Mouse (Mus musculus) heart, embryonic 10.5 days (tissue): ENCODE measurements around the gene Sbk1. TPM values are rescaled to one million over a fixed set of nuclear protein-coding genes. Genes with fewer than 3 reads are reported as not detected.
"Not testable (repeated sequence)": the region's sequence is repeated elsewhere in the genome, so short reads cannot be mapped to it uniquely, and the experiment has no call there.

Experiments
- DNase-seq: peaks from one replicate; pipeline ENCODE4 v3.0.0-alpha.2; 2017; ENCODE audit warnings: low spot score
- H3K27ac ChIP-seq: fragments of 300-500 bp; sonication (generic); 2 replicates; pipeline ENCODE4 v1.5.1; 2016; ENCODE audit warnings: mild to moderate bottlenecking
- H3K27me3 ChIP-seq: fragments of 300-500 bp; sonication (generic); 2 replicates; pipeline ENCODE4 v1.6.1; 2016; ENCODE audit warnings: mild to moderate bottlenecking; ENCODE audit not compliant: poor library complexity, insufficient read depth, severe bottlenecking
- H3K36me3 ChIP-seq: fragments of 300-500 bp; sonication (generic); 2 replicates; pipeline ENCODE4 v1.6.1; 2016; ENCODE audit warnings: mild to moderate bottlenecking, moderate library complexity
- H3K4me1 ChIP-seq: fragments of 300-500 bp; sonication (generic); 2 replicates; pipeline ENCODE4 v1.6.1; 2016; ENCODE audit warnings: mild to moderate bottlenecking
- H3K4me3 ChIP-seq: fragments of 300-500 bp; sonication (generic); 2 replicates; pipeline ENCODE4 v1.5.1; 2016; ENCODE audit warnings: mild to moderate bottlenecking, moderate library complexity
- H3K9me3 ChIP-seq: fragments of 300-500 bp; sonication (generic); 2 replicates; pipeline ENCODE4 v1.6.1; 2016; ENCODE audit warnings: mild to moderate bottlenecking, moderate library complexity
- WGBS: fragments of 180-500 bp; shearing (Covaris S2); methylation state at CpG from one replicate; pipeline ENCODE4 v1.1.7; 2016; 5-methylcytosine and 5-hydroxymethylcytosine counted together
- polyA plus RNA-seq: library from polyadenylated mRNA; unstranded; fragments of >200 nt; fragmentation: Nextera tagmentation; extraction: Ambion mirVana; gene quantifications from 2 replicates; pipeline ENCODE4 v1.2.1, GENCODE M21; 2016

Sbk1 gene
- polyA plus RNA-seq, 1 experiment from 2014 or later: 33.5 TPM

DNA sequence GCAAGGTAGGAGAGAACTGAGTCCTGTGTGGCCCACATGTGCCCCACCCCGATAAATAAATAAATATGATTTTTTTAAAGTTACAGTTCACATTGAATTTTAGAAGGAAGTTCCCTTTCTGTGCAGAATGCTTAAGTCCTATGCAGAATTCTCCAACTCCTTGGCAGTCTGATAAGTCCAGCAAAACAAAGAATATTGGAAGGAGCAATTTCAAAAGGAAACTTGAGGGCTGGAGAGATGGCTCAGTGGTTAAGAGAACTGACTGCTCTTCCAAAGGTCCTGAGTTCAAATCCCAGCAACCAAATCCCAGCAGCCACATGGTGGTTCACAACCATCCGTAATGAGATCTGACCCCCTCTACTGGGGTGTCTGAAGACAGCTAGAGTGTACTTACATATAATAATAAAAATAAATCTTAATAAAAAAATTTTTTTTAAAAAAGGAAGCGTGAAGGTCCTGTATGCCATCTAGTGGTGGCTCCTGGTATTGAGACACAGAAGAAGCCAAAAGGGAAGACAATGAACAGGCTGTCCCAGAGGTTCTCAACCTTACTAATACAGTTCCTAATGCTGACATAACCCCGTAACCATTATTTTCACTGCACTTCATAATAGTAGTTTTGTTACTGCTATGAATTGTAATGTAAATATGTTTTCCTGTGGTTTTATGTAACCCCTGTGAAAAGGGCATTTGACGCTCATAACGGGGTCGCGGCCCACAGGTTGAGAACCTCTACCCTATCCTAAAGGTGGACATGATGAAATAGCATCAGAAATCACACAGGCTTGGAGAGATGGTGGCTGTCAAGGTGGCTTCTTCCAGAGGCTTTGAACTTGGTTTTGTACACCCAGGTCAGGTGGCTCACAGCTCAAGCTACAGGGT, 25.4 kb downstream of the Sbk1 start:
- 71% methylated on average over 8 of the region's 8 CpGs for WGBS

DNA sequence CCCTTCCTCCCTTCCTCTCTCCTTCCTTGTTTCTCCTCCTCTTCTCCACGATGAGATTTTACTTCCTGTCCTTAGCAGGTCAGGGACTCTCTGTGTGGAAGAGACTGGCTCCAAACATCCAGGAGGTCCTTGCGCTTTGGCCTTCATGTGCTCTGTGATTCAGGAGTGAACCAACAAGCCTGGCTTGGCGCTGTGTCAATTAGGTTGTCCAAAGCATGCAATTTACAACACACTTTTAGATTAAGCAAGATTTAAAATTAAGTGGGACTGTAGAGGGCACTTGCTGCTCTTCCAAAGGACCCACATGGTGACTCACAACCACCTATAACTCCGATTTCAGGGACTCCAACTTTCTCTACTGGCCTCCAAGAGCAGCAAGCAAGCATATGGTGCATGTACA, 26.4 kb downstream of the Sbk1 start:
- Histone ChIP-seq H3K27ac (no peak overlapping the region), H3K27me3 (peaks cover 2% of the 10 kb centered on the region; the same call in 1 of the 2 replicates), H3K4me1 (no peaks in the 10 kb centered on the region), H3K9me3 (no peaks in the 10 kb centered on the region), H3K36me3 (peaks cover 4% of the 10 kb centered on the region), H3K4me3 (no peak overlapping the region)
- DNase-seq: no peak
- 69% methylated on average over 4 of the region's 4 CpGs for WGBS

More for the DNA sequence above, 25.4 kb downstream of the Sbk1 start:
- H3K27ac ChIP-seq: no peak overlapping the region
- H3K27me3 ChIP-seq: peaks cover 12% of the 10 kb centered on the region; the same call in 1 of the 2 replicates
- DNase-seq: no peak
- no peaks in the 10 kb centered on the region for H3K4me1 ChIP-seq
- no peaks in the 10 kb centered on the region for H3K9me3 ChIP-seq
- no peak overlapping the region for H3K4me3 ChIP-seq
- H3K36me3 ChIP-seq: peaks cover 14% of the 10 kb centered on the region

DNA sequence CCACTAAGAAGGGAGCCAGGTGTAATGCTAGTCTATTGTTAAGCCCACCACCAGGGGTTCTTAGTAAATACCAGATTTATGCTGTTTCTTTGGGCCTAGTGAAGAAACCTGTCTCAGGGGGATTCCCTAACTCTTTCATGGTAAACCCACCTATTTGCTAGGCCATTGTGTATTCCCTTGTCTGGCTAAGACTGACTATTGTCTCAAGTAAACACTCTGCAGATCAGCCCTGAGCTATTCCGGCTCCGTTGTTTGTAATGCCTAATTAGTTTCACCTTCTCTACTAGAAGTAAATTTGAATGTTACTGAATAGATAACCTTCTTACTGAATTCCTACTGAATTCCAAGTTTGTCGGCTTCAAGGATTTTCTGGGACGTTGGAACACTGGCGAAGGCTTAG, 29.4 kb downstream of the Sbk1 start:
- not testable (repeated sequence) for H3K4me1 ChIP-seq, DNase-seq, H3K9me3 ChIP-seq, H3K27ac ChIP-seq, H3K36me3 ChIP-seq, H3K27me3 ChIP-seq, H3K4me3 ChIP-seq
- 84% methylated on average over 5 of the region's 5 CpGs for WGBS

DNA sequence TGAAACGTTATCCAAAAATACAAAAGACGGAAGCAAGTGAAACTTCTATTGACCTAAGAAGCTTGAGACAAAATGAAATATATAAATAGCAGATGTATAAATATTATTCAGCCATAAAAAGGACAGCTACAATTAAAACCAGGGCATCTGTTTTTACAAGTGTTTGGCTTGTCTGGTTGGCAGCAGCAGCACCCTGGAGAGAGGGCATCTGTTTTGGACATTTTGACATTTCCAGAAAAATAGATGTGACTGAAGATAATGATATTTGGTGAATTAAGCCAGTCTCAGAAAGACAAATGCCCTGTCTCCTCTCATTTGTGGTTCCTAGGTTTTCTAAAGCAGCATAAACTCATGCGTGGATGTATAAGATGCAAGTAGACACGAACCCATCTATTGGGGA, 39.4 kb downstream of the Sbk1 start:
- H3K4me3 ChIP-seq: no peak overlapping the region
- H3K9me3 ChIP-seq: no peaks in the 10 kb centered on the region
- H3K27ac ChIP-seq: no peak overlapping the region
- H3K27me3 ChIP-seq: no peaks in the 10 kb centered on the region
- no peak for DNase-seq
- no peaks in the 10 kb centered on the region for H3K4me1 ChIP-seq
- 85% methylated on average over 4 of the region's 4 CpGs for WGBS
- H3K36me3 ChIP-seq: no peaks in the 10 kb centered on the region

DNA sequence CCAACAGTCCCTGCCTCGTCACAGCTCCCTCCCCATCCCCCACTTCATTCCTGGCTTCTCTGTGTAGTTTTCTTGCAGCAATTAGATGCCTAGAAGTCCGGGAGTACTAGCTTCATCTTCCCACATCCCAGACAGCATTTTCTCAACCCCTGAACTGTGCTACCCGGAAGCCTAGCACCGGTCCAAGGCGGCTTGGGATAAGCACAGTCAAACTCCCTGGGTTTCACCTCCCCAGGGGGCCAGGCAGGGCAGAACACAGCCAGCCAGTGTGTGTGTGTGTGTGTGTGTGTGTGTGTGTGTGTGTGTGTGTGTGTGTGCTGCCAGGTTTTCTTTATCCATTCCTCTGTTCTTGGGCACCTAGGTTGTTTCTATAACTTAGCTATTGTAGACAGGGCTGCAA, 40.9 kb downstream of the Sbk1 start:
- peak; percentile 69 for DNase-seq
- no peaks in the 10 kb centered on the region for H3K27me3 ChIP-seq
- H3K36me3 ChIP-seq: no peaks in the 10 kb centered on the region
- WGBS: 47% methylated on average over 5 of the region's 5 CpGs
- H3K4me3 ChIP-seq: no peak overlapping the region
- H3K9me3 ChIP-seq: no peaks in the 10 kb centered on the region
- no peaks in the 10 kb centered on the region for H3K4me1 ChIP-seq
- no peak overlapping the region for H3K27ac ChIP-seq

DNA sequence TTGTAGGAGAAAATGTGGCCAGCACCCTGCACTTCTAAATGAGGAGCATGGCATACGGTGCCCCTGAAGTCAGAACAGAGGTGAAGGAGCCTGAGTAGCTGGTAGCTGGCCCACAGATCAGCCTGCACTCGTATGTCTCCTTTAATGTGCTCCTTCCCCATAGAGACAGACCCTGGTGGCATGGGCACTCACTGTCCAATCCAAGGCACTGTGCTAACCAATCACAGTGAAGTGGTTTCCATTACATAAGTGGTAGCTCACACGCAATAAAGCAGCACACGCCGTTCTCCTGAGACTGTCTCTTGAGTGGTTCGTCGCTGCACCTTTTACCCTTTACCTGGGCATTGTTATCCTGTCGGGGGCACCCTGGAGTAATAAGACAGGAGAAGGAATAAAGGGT, 41.9 kb downstream of the Sbk1 start:
- WGBS: 72% methylated on average over 8 of the region's 8 CpGs
- Histone ChIP-seq H3K36me3 (no peaks in the 10 kb centered on the region), H3K4me1 (no peaks in the 10 kb centered on the region), H3K27ac (no peak overlapping the region), H3K4me3 (no peak overlapping the region), H3K9me3 (no peaks in the 10 kb centered on the region), H3K27me3 (no peaks in the 10 kb centered on the region)
- DNase-seq: no peak

DNA sequence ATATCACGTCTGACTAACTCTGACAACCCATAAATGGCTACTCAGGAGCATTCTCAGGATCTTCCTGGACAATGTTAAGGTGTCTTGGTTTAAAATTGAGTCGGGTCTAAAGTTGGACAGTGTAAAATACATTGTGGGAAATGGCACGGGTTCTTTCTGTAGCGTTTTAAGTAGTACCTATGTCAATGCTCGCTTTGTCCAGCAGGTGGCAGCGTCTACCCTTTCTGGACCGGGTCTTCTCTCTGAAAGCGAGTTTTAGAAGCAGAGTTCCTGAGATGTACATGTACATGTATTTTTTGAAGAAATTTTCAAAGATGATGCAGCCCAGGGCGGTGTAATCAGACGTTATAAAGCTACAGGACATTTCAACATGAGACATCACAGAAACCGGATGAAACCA, 51.3 kb downstream of the Sbk1 start:
- H3K27me3 ChIP-seq: no peaks in the 10 kb centered on the region
- 5% methylated on average over 11 of the region's 11 CpGs for WGBS
- H3K27ac ChIP-seq: no peak overlapping the region
- no peak for DNase-seq
- H3K4me1 ChIP-seq: no peaks in the 10 kb centered on the region
- H3K4me3 ChIP-seq: no peak overlapping the region
- H3K9me3 ChIP-seq: no peaks in the 10 kb centered on the region
- H3K36me3 ChIP-seq: no peaks in the 10 kb centered on the region

DNA sequence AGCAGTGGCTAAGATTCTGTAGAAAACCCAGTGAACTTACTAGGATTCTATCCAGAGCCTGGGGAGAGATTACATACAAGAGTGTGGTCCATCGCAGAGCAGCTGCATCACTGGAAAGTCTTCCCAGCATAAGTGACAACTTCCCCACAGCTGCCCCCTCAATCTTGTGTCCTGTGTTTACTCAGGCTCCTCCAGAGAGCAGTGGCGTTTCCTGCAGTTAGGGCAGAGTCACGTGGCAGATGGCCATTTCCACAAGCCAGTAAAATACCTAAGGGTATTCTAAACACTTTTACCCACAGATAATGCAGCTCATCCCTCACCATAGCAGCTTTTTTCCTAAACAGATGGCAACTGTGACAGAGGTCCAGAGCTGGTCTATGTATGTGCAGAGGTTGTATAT, 52.4 kb downstream of the Sbk1 start:
- 0 out of 2 replicates have a peak overlapping the region, but pooled peaks have one; percentile 24 for H3K27ac ChIP-seq
- 19% methylated on average over 3 of the region's 3 CpGs for WGBS
- no peaks in the 10 kb centered on the region for H3K9me3 ChIP-seq
- peak; percentile 80 for DNase-seq
- H3K36me3 ChIP-seq: no peaks in the 10 kb centered on the region
- no peaks in the 10 kb centered on the region for H3K4me1 ChIP-seq
- no peak overlapping the region for H3K4me3 ChIP-seq
- H3K27me3 ChIP-seq: no peaks in the 10 kb centered on the region

DNA sequence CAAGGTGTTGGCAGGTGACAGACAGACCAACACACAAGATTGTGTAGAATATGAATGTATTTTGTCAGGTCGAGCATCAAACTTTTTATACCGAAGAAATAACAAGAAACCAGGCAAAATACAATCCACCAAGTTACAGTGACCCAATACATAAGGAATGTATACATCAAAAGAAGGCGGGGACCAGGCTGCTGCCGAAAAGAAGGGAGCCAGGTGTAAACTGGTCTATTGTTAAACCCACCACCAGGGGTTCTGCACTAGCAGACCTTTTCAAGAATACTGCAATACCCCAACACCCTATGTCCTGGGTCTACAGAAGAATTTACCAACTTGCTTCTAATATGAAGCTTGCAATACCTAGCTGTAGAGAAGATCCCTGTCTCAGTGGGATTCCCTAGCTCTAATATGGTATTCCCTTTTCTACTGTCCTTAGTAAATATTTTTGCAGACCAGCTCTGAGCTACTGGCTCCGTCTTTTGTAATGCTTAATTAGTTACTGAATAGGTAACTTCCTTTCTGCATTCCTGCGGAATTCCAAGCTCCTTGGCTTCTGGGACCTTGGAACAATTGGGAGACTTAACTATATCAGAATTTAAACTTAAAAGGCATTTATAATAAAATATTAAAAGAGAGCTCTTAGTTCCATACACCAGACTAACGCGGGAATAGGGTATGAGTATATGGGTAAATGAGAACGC, 53.3 kb downstream of the Sbk1 start:
- 24% methylated on average over 9 of the region's 9 CpGs for WGBS
- not testable (repeated sequence) for H3K4me3 ChIP-seq, H3K9me3 ChIP-seq, H3K27ac ChIP-seq, H3K36me3 ChIP-seq, H3K27me3 ChIP-seq, H3K4me1 ChIP-seq, DNase-seq

DNA sequence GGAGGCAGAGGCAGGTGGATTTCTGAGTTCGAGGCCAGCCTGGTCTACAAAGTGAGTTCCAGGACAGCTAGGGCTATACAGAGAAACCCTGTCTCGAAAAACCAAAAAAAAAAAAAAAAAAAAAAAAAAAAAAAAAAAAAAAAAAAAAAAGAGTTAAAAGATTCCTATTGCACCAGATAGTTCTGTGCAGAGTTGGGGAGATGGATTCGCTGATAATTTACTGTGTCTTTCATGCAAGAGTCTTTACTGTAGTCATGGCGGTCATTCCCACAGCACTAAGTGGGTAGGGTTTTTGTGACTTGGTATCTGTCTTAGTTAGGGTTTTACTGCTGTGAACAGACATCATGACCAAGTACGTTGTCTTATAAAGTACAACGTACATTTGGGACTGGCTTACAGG, 56.4 kb downstream of the Sbk1 start:
- H3K27ac ChIP-seq, H3K27me3 ChIP-seq, H3K9me3 ChIP-seq, DNase-seq, H3K4me3 ChIP-seq, H3K36me3 ChIP-seq, H3K4me1 ChIP-seq: not testable (repeated sequence)
- WGBS: 83% methylated on average over 5 of the region's 6 CpGs

DNA sequence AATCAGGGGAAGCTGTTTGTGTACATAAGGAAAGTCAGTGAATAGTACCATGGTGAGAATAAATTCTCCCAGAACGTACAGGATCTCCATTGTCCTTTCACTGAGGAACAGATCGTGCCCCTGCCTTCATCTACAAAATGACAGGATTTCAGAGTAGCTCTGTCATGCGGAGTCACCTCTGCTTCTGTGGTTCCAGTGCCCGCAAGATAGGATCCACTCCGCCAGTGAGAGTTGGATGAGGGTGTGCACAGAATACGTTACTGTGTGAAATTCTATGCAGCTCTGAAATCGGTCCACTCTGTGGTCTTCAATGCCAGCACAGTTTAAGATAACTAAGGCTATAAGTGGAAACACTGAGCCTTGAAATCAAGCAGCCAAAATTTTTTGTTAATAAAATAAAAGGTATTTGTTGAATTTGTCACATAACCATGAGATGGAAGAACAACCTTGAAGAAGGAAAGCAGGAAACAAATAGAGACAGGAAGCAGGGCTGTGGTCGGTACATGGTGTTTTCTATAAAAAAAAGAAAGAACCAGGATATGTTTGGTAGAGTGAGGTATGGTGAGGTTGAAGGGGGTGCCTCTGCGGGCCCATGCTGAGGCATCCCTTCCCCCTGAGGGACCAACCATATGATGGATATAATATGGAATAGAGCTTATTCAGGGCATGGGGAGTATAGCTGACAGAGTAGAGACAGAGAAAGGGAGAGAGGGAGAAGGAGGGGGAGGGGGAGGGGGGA, 57.7 kb downstream of the Sbk1 start:
- H3K4me1 ChIP-seq: no peaks in the 10 kb centered on the region
- H3K9me3 ChIP-seq: no peaks in the 10 kb centered on the region
- H3K27ac ChIP-seq: no peak overlapping the region
- H3K27me3 ChIP-seq: no peaks in the 10 kb centered on the region
- DNase-seq: no peak
- H3K4me3 ChIP-seq: no peak overlapping the region
- H3K36me3 ChIP-seq: no peaks in the 10 kb centered on the region
- WGBS: 71% methylated on average over 9 of the region's 9 CpGs

DNA sequence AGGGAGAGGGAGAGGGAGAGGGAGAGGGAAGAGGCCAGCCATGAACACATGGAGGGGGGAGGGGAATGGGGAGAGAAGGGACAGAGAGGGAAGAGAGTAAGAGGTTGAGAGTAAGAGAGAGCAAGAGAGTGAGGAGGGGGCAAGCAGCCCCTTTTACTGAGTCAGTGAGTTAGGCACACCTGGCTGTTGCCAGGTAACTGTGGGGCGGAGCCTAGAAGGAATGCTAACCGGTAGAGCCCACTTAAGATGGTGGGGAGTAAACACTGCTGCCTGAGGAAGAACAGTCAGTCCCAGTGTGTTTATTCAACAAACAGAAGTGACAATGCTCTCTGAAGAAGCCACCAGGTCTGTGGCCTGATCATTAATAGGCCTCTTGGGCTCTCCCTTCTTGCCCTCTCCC, 58.3 kb downstream of the Sbk1 start:
- WGBS: 29% methylated on average over 2 of the region's 2 CpGs
- Histone ChIP-seq H3K27ac (no peak overlapping the region), H3K4me3 (no peak overlapping the region), H3K36me3 (no peaks in the 10 kb centered on the region), H3K9me3 (no peaks in the 10 kb centered on the region), H3K4me1 (no peaks in the 10 kb centered on the region), H3K27me3 (no peaks in the 10 kb centered on the region)
- no peak for DNase-seq

DNA sequence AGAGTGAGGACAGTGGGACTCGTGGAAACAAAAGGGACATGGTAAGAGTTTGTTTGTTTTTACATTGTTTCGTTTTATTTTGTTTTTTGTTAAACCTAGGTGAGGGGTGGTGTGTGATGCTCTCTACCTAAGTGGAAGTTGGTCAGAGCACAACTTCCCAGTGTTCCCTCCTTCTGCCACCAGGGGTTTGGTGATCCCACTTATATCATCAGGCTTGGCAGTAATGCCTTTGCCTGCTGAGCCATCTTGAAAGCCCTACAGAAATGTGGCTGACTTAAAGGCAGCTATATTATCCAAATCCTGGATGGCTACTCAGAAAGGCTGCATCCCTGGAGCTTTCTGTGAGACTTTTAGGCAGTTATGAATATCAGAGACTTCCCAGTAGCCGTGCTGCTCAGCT, 60.3 kb downstream of the Sbk1 start:
- no peaks in the 10 kb centered on the region for H3K9me3 ChIP-seq
- H3K4me3 ChIP-seq: no peak overlapping the region
- H3K36me3 ChIP-seq: no peaks in the 10 kb centered on the region
- no peaks in the 10 kb centered on the region for H3K27me3 ChIP-seq
- H3K27ac ChIP-seq: no peak overlapping the region
- no peaks in the 10 kb centered on the region for H3K4me1 ChIP-seq
- 66% methylated on average over 3 of the region's 3 CpGs for WGBS
- DNase-seq: no peak
